ENCODE assay signal across 11 mouse cellular contexts in genomic region chr11:102428981-102429540, GRCm38 (mm10). TPM values are rescaled to one million over a fixed set of nuclear protein-coding genes. Genes with fewer than 3 reads are reported as not detected.
DNase-seq lines count a peak whose midpoint lies in the region; ATAC-seq lines count a peak whose summit lies in the region.
"Had no signal": no experiment of that assay in that cellular context is flagged by ENCODE, and none has a peak within 500 bp of the region (broad histone marks: within the 10 kb centered on the region; RNA-seq: fewer than 3 reads in every experiment).

No protein-coding gene starts in this region.

- no peak for ATAC-seq in embryonic facial prominence, embryonic 14.5 days (ENCODE audit: low read depth)
- no peak for ATAC-seq in liver, embryonic 12.5 days

- H3K27ac ChIP-seq in heart, embryonic 10.5 days, result peak overlapping the region; percentile 88; the same call in 1 of the 2 replicates
- no peak overlapping the region for H3K27ac ChIP-seq in embryonic facial prominence, embryonic 14.5 days (replicated peaks; ENCODE audit: low read depth, low read length)
- 0 out of 2 replicates have a peak overlapping the region, but pooled peaks have one; percentile 33 for H3K27ac ChIP-seq in liver, embryonic 12.5 days

- H3K9me3 ChIP-seq in heart, embryonic 10.5 days, result no peaks in the 10 kb centered on the region
- H3K9me3 ChIP-seq in embryonic facial prominence, embryonic 14.5 days (ENCODE audit: control insufficient read depth, low read length), result no peaks in the 10 kb centered on the region
- no peaks in the 10 kb centered on the region for H3K9me3 ChIP-seq in liver, embryonic 12.5 days (replicated peaks)
- H3K9me3 ChIP-seq: G1E had no signal

- peak overlapping the region; percentile 93; the same call in 1 of the 2 replicates for H3K4me2 ChIP-seq in embryonic facial prominence, embryonic 14.5 days (ENCODE audit: low read depth, low read length)
- H3K4me2 ChIP-seq in liver, embryonic 12.5 days, result peak overlapping the region; percentile 89

- no peak overlapping the region; the same call in 1 of the 2 replicates for H3K9ac ChIP-seq in embryonic facial prominence, embryonic 14.5 days (ENCODE audit: low read depth, low read length)
- 0 out of 2 replicates have a peak overlapping the region, but pooled peaks have one; percentile 70 for H3K9ac ChIP-seq in liver, embryonic 12.5 days

- peaks cover 35% of the 10 kb centered on the region for H3K4me1 ChIP-seq in heart, embryonic 10.5 days
- H3K4me1 ChIP-seq in embryonic facial prominence, embryonic 14.5 days (ENCODE audit: control insufficient read depth, insufficient read depth, low read length), result 0 out of 2 replicates have a peak, but pooled peaks cover 3% of the 10 kb centered on the region
- H3K4me1 ChIP-seq in liver, embryonic 12.5 days, result peaks cover 41% of the 10 kb centered on the region

- no peaks in the 10 kb centered on the region for H3K27me3 ChIP-seq in heart, embryonic 10.5 days (ENCODE audit: insufficient read depth, poor library complexity, severe bottlenecking)
- no peaks in the 10 kb centered on the region for H3K27me3 ChIP-seq in embryonic facial prominence, embryonic 14.5 days (replicated peaks; ENCODE audit: control insufficient read depth, insufficient read depth, low read length)
- H3K27me3 ChIP-seq in liver, embryonic 12.5 days (replicated peaks), result peaks cover 23% of the 10 kb centered on the region

- peaks cover 17% of the 10 kb centered on the region; the same call in 1 of the 2 replicates for H3K36me3 ChIP-seq in heart, embryonic 10.5 days
- peaks cover 12% of the 10 kb centered on the region; the same call in 1 of the 2 replicates for H3K36me3 ChIP-seq in embryonic facial prominence, embryonic 14.5 days (ENCODE audit: control insufficient read depth, insufficient read depth, low read length)
- no peaks in the 10 kb centered on the region for H3K36me3 ChIP-seq in liver, embryonic 12.5 days

- peak; percentile 55 for DNase-seq in heart, embryonic 10.5 days (ENCODE audit: low spot score)
- no peak for DNase-seq in heart, postnatal 25 days (ENCODE audit: low spot score)
- peak; percentile 35 for DNase-seq in CD4-positive, CD25-positive, alpha-beta regulatory T cell, adult 2 months (ENCODE audit: low read depth, low spot score)
- DNase-seq in embryonic facial prominence, embryonic 14.5 days (ENCODE audit: low spot score), result no peak
- DNase-seq in c-Kit-positive CD71-positive TER-119-positive erythroid progenitor cells, embryonic 14.5 days (ENCODE audit: low spot score), result no peak
- no peak for DNase-seq in lung, postnatal 4 days
- DNase-seq in adrenal gland, postnatal 36 days, result no peak
- DNase-seq: layer of hippocampus, postnatal 36 days had no signal

- peak overlapping the region; percentile 78 for H3K4me3 ChIP-seq in heart, embryonic 10.5 days
- H3K4me3 ChIP-seq in embryonic facial prominence, embryonic 14.5 days (ENCODE audit: low read depth, low read length), result no peak overlapping the region
- H3K4me3 ChIP-seq in liver, embryonic 12.5 days, result no peak overlapping the region

- intact Hi-C loops in heart, postnatal 25 days (cut with DNase I), result loop anchor here (1.0 kb wide), 1 partner anchor 20 kb away; no protein-coding TSS in a partner anchor

- WGBS in heart, embryonic 10.5 days, result 68% methylated on average over 8 of the region's 8 CpGs
- WGBS in embryonic facial prominence, embryonic 14.5 days, result 61% methylated on average over 8 of the region's 8 CpGs
- 36% methylated on average over 8 of the region's 8 CpGs for WGBS in liver, embryonic 12.5 days (ENCODE audit: insufficient replicate concordance)

RNA-seq across cellular contexts. Expression of gene Grn, which starts 1.1 kb away (rescaled TPM):
- 109 and 151 TPM in 2 replicates for polyA plus RNA-seq in heart, embryonic 10.5 days (2016; fragmentation: Nextera tagmentation; extraction: Ambion mirVana)
- total RNA-seq in heart, postnatal 25 days (2021), result 100 to 1,000 TPM; 101 to 104 TPM
- polyA plus RNA-seq in embryonic facial prominence, embryonic 14.5 days (2014; fragmentation: Nextera tagmentation; extraction: Ambion mirVana), result 121 and 129 TPM in 2 replicates
- 55.8 and 58.1 TPM in 2 replicates for polyA plus RNA-seq in liver, embryonic 12.5 days (2016; fragmentation: Nextera tagmentation; extraction: Ambion mirVana)
- total RNA-seq in adrenal gland, postnatal 36 days (2021), result 100 to 1,000 TPM; 181 to 214 TPM

RNA-seq across cellular contexts. Expression of gene Fam171a2, which starts 18.4 kb away (rescaled TPM):
- 1.7 and 3.6 TPM in 2 replicates for polyA plus RNA-seq in heart, embryonic 10.5 days (2016; fragmentation: Nextera tagmentation; extraction: Ambion mirVana)
- total RNA-seq in heart, postnatal 25 days (2021), result 1 to 10 TPM; 5.8 to 6.5 TPM
- 6.8 and 10.7 TPM in 2 replicates for polyA plus RNA-seq in embryonic facial prominence, embryonic 14.5 days (2014; fragmentation: Nextera tagmentation; extraction: Ambion mirVana)
- 1.3 and 1.9 TPM in 2 replicates for polyA plus RNA-seq in liver, embryonic 12.5 days (2016; fragmentation: Nextera tagmentation; extraction: Ambion mirVana)
- 1 to 10 TPM; 5.8 to 6.1 TPM for total RNA-seq in adrenal gland, postnatal 36 days (2021)
- total RNA-seq: neutrophil, adult 5-6 weeks had no signal

RNA-seq across cellular contexts. Expression of gene Slc25a39, which starts 21.3 kb away (rescaled TPM):
- polyA plus RNA-seq in heart, embryonic 10.5 days (2016; fragmentation: Nextera tagmentation; extraction: Ambion mirVana), result 313 and 314 TPM in 2 replicates
- total RNA-seq in heart, postnatal 25 days (2021), result 100 to 1,000 TPM; 163 to 175 TPM
- polyA plus RNA-seq in embryonic facial prominence, embryonic 14.5 days (2014; fragmentation: Nextera tagmentation; extraction: Ambion mirVana), result 190 and 194 TPM in 2 replicates
- 365 and 367 TPM in 2 replicates for polyA plus RNA-seq in liver, embryonic 12.5 days (2016; fragmentation: Nextera tagmentation; extraction: Ambion mirVana)
- 100 to 1,000 TPM; 453 to 470 TPM for total RNA-seq in adrenal gland, postnatal 36 days (2021)

RNA-seq across cellular contexts. Expression of gene Rundc3a, which starts 35.9 kb away (rescaled TPM):
- 0.74 and 1.8 TPM in 2 replicates for polyA plus RNA-seq in heart, embryonic 10.5 days (2016; fragmentation: Nextera tagmentation; extraction: Ambion mirVana)
- not detected for total RNA-seq in heart, postnatal 25 days (2021)
- polyA plus RNA-seq in embryonic facial prominence, embryonic 14.5 days (2014; fragmentation: Nextera tagmentation; extraction: Ambion mirVana), result 7.1 and 7.8 TPM in 2 replicates
- 1.9 and 2.1 TPM in 2 replicates for polyA plus RNA-seq in liver, embryonic 12.5 days (2016; fragmentation: Nextera tagmentation; extraction: Ambion mirVana)
- 10 to 100 TPM; 29.1 to 29.6 TPM for total RNA-seq in adrenal gland, postnatal 36 days (2021)
- polyA plus RNA-seq: G1E had no signal

RNA-seq across cellular contexts. Expression of gene Itga2b, which starts 40.9 kb away (rescaled TPM):
- polyA plus RNA-seq in heart, embryonic 10.5 days (2016; fragmentation: Nextera tagmentation; extraction: Ambion mirVana), result 13.2 and 19.5 TPM in 2 replicates
- total RNA-seq in heart, postnatal 25 days (2021), result 1 to 10 TPM; 3.5 to 4.5 TPM
- 6.0 and 6.6 TPM in 2 replicates for polyA plus RNA-seq in embryonic facial prominence, embryonic 14.5 days (2014; fragmentation: Nextera tagmentation; extraction: Ambion mirVana)
- 82.1 and 88.2 TPM in 2 replicates for polyA plus RNA-seq in liver, embryonic 12.5 days (2016; fragmentation: Nextera tagmentation; extraction: Ambion mirVana)
- total RNA-seq in adrenal gland, postnatal 36 days (2021), result 1 to 10 TPM; 3.0 to 4.6 TPM

Comparison
In these comparisons a context has a peak if more than half of its experiments do, and no peak if none do; other contexts are left out.
1. DNase-seq: peak in heart, embryonic 10.5 days (single experiment) and CD4-positive, CD25-positive, alpha-beta regulatory T cell, adult 2 months (single experiment); none in heart, postnatal 25 days (single experiment), embryonic facial prominence, embryonic 14.5 days (single experiment), c-Kit-positive CD71-positive TER-119-positive erythroid progenitor cells, embryonic 14.5 days (single experiment), lung, postnatal 4 days (0 of 2) and adrenal gland, postnatal 36 days (0 of 2).